Mouse (Mus musculus) embryonic stem cell, embryonic (primary cell): ENCODE measurements at regions not wholly inside any gene's neighbourhood (a gene's known extent, or its start where the extent isn't known, plus 50 kb on each side); places are given as distances from the start of the nearest gene placed in this dataset.

Experiments used
- CTCF ChIA-PET, 4 experiments: fragments of 300-600 bp in 2 of 4; fragments of 350-600 bp in 2 of 4; sonication (Branson Sonifier 250); formaldehyde crosslinking; loops; one replicate each; lab custom pipeline; 2022; ENCODE audit warnings: inconsistent platforms in 2 of 4; lab: Charles Lee
- POLR2A ChIA-PET, 4 experiments: fragments of 300-600 bp in 2 of 4; fragments of 350-600 bp in 2 of 4; sonication (Branson Sonifier 250); formaldehyde crosslinking; loops; one replicate each; lab custom pipeline; 2022; ENCODE audit warnings: antibody characterized with exemption in 4 of 4, inconsistent platforms in 1 of 4; lab: Charles Lee

- POLR2A ChIA-PET = interaction anchor here (0.5 to 4.8 kb wide), 43 partner anchors 9 to 313 kb away, joined by 3 to 45 read pairs (median 4); partner anchors contain the start of genes Vegfa (in 3 of the 4), Gtpbp2 (in 1 of the 4) and Mad2l1bp (in 1 of the 4)
- CTCF ChIA-PET = interaction anchor here (0.5 to 6.0 kb wide), 57 partner anchors 12 to 524 kb away, joined by 3 to 46 read pairs (median 4); partner anchors contain the start of genes Vegfa (in 4 of the 4) and Gtpbp2 (in 1 of the 4)
Measured at GRCm38 (mm10) chr17:45847701-45848378, 114.2 kb upstream of the 1600014C23Rik start.

GRCm38 (mm10) chr17:45845832-45846231 lies 112.2 kb upstream of the 1600014C23Rik start:
- POLR2A ChIA-PET = interaction anchor here in 3 of 4 experiments (0.8 to 4.8 kb wide), 12 partner anchors 21 to 298 kb away, joined by 3 to 45 read pairs (median 3); partner anchors contain the start of genes Rsph9 (in 1 of the 3) and Vegfa (in 1 of the 3)
- CTCF ChIA-PET = interaction anchor here (0.6 to 6.0 kb wide), 36 partner anchors 12 to 321 kb away, joined by 3 to 46 read pairs (median 4); partner anchors contain the start of genes Vegfa (in 4 of the 4), Gtpbp2 (in 1 of the 4) and Rsph9 (in 1 of the 4)

GRCm38 (mm10) chr17:45836731-45837130 lies 103.1 kb upstream of the 1600014C23Rik start:
- ChIA-PET CTCF (interaction anchor here in 2 of 4 experiments (1.1 to 1.3 kb wide), 2 partner anchors 88 to 195 kb away, joined by 3 read pairs; partner anchors contain the start of gene Vegfa (in 1 of the 2)), POLR2A (interaction anchor here in 1 of 4 experiments (0.6 to 1.2 kb wide), 3 partner anchors 104 to 1055 kb away, joined by 3 to 4 read pairs (median 3); partner anchors contain the start of gene Vegfa)

GRCm38 (mm10) chr17:45836253-45836652 lies 102.6 kb upstream of the 1600014C23Rik start:
- ChIA-PET POLR2A (interaction anchor here in 1 of 4 experiments (0.8 to 1.2 kb wide), 3 partner anchors 12 to 196 kb away, joined by 3 to 4 read pairs (median 4); partner anchors contain the start of gene Vegfa), CTCF (interaction anchor here (0.6 to 1.3 kb wide), 4 partner anchors 16 to 196 kb away, joined by 3 read pairs; partner anchors contain the start of gene Vegfa (in 1 of the 4))

GRCm38 (mm10) chr17:45834518-45835071 lies 101.0 kb upstream of the 1600014C23Rik start:
- ChIA-PET CTCF (interaction anchor here in 1 of 4 experiments (1.3 kb wide), 1 partner anchor 198 kb away, joined by 5 read pairs; the partner anchor contains the start of gene Vegfa), POLR2A (interaction anchor here in 1 of 4 experiments (0.5 kb wide), 1 partner anchor 163 kb away, joined by 3 read pairs; no protein-coding TSS in a partner anchor)

- ChIA-PET CTCF (interaction anchor here in 3 of 4 experiments (0.5 to 2.0 kb wide), 4 partner anchors 95 to 202 kb away, joined by 4 to 8 read pairs (median 6); partner anchors contain the start of gene Vegfa (in 1 of the 3)), POLR2A (interaction anchor here in 2 of 4 experiments (0.5 to 1.7 kb wide), 6 partner anchors 11 to 233 kb away, joined by 3 to 7 read pairs (median 3); partner anchors contain the start of gene Vegfa (in 1 of the 2))
Measured at GRCm38 (mm10) chr17:45830324-45830723, 96.7 kb upstream of the 1600014C23Rik start.

- CTCF ChIA-PET = interaction anchor here in 2 of 4 experiments (1.2 to 2.0 kb wide), 3 partner anchors 94 to 203 kb away, joined by 4 to 8 read pairs (median 5); partner anchors contain the start of gene Vegfa (in 1 of the 2)
- POLR2A ChIA-PET = interaction anchor here in 2 of 4 experiments (1.4 to 2.1 kb wide), 4 partner anchors 16 to 199 kb away, joined by 3 to 7 read pairs (median 4); no protein-coding TSS in a partner anchor
Measured at GRCm38 (mm10) chr17:45829571-45829970, 95.9 kb upstream of the 1600014C23Rik start.

- CTCF ChIA-PET = interaction anchor here in 3 of 4 experiments (0.9 to 2.0 kb wide), 4 partner anchors 98 to 204 kb away, joined by 3 to 8 read pairs (median 4); partner anchors contain the start of gene Vegfa (in 1 of the 3)
Measured at GRCm38 (mm10) chr17:45828843-45829242, 95.2 kb upstream of the 1600014C23Rik start.

GRCm38 (mm10) chr17:45828284-45828824 lies 94.7 kb upstream of the 1600014C23Rik start:
- CTCF ChIA-PET = interaction anchor here in 3 of 4 experiments (0.9 to 2.0 kb wide), 4 partner anchors 97 to 205 kb away, joined by 3 to 8 read pairs (median 4); partner anchors contain the start of gene Vegfa (in 1 of the 3)
- POLR2A ChIA-PET = interaction anchor here in 2 of 4 experiments (0.6 to 2.1 kb wide), 7 partner anchors 12 to 846 kb away, joined by 3 to 4 read pairs (median 3); partner anchors contain the start of genes Rrp36 (in 1 of the 2) and Vegfa (in 1 of the 2)

More at GRCm38 (mm10) chr17:45828843-45829242, 95.2 kb upstream of the 1600014C23Rik start:
- POLR2A ChIA-PET = interaction anchor here in 2 of 4 experiments (0.6 to 2.1 kb wide), 5 partner anchors 15 to 845 kb away, joined by 3 to 4 read pairs (median 3); partner anchors contain the start of genes Rrp36 (in 1 of the 2) and Vegfa (in 1 of the 2)

- ChIA-PET CTCF (interaction anchor here (0.6 to 1.7 kb wide), 5 partner anchors 10 to 94 kb away, joined by 3 to 5 read pairs (median 3); no protein-coding TSS in a partner anchor), POLR2A (interaction anchor here in 3 of 4 experiments (0.6 to 3.8 kb wide), 8 partner anchors 17 to 1047 kb away, joined by 3 to 12 read pairs (median 4); no protein-coding TSS in a partner anchor)
Measured at GRCm38 (mm10) chr17:45824977-45825376, 91.3 kb upstream of the 1600014C23Rik start.

- ChIA-PET POLR2A (interaction anchor here in 3 of 4 experiments (0.5 to 3.8 kb wide), 35 partner anchors 8 to 901 kb away, joined by 3 to 16 read pairs (median 4); partner anchors contain the start of gene Vegfa (in 1 of the 3)), CTCF (interaction anchor here (0.5 to 2.4 kb wide), 24 partner anchors 9 to 1187 kb away, joined by 3 to 12 read pairs (median 4); partner anchors contain the start of genes Vegfa (in 2 of the 4) and 1600014C23Rik (in 1 of the 4))
Measured at GRCm38 (mm10) chr17:45823501-45823900, 89.9 kb upstream of the 1600014C23Rik start.

- CTCF ChIA-PET = interaction anchor here in 3 of 4 experiments (0.6 to 2.4 kb wide), 10 partner anchors 12 to 210 kb away, joined by 3 to 12 read pairs (median 5); partner anchors contain the start of genes 1600014C23Rik (in 1 of the 3) and Vegfa (in 1 of the 3)
- POLR2A ChIA-PET = interaction anchor here in 3 of 4 experiments (0.6 to 3.8 kb wide), 17 partner anchors 10 to 331 kb away, joined by 3 to 16 read pairs (median 4); partner anchors contain the start of genes Mad2l1bp (in 1 of the 3) and Vegfa (in 1 of the 3)
Measured at GRCm38 (mm10) chr17:45822427-45822826, 88.8 kb upstream of the 1600014C23Rik start.

- ChIA-PET POLR2A (interaction anchor here in 3 of 4 experiments (0.5 to 1.8 kb wide), 6 partner anchors 9 to 332 kb away, joined by 3 to 6 read pairs (median 4); partner anchors contain the start of gene Mad2l1bp (in 1 of the 3)), CTCF (interaction anchor here in 3 of 4 experiments (0.6 to 2.4 kb wide), 8 partner anchors 8 to 431 kb away, joined by 3 to 6 read pairs (median 4); partner anchors contain the start of gene 1600014C23Rik (in 1 of the 3))
Measured at GRCm38 (mm10) chr17:45821356-45821755, 87.7 kb upstream of the 1600014C23Rik start.

GRCm38 (mm10) chr17:45819143-45819542 lies 85.5 kb upstream of the 1600014C23Rik start:
- ChIA-PET POLR2A (interaction anchor here in 3 of 4 experiments (0.6 to 1.3 kb wide), 4 partner anchors 13 to 208 kb away, joined by 3 to 5 read pairs (median 3); no protein-coding TSS in a partner anchor), CTCF (interaction anchor here in 3 of 4 experiments (0.6 to 1.6 kb wide), 7 partner anchors 8 to 303 kb away, joined by 3 to 6 read pairs (median 4); no protein-coding TSS in a partner anchor)

GRCm38 (mm10) chr17:45816566-45816965 lies 82.9 kb upstream of the 1600014C23Rik start:
- ChIA-PET POLR2A (interaction anchor here in 2 of 4 experiments (0.6 to 1.1 kb wide), 6 partner anchors 35 to 127 kb away, joined by 3 to 9 read pairs (median 4); no protein-coding TSS in a partner anchor), CTCF (interaction anchor here in 2 of 4 experiments (0.6 kb wide), 2 partner anchors 353 to 455 kb away, joined by 3 to 4 read pairs; no protein-coding TSS in a partner anchor)
